Mouse (Mus musculus): ENCODE results near the gene Wnt3. TPM values are rescaled to one million over a fixed set of nuclear protein-coding genes. Genes with fewer than 3 reads are reported as not detected.

The Wnt3 gene
- total and polyA plus RNA-seq, 3 experiments: 0.04 TPM; not detected in 2

- in situ Hi-C loops (cut with MboI; ENCODE audit: low pct_ligation_motif_present, low pct_unique_long_range_greater_than_20kb, low sequenced_read_pairs) (no loop called here), dilution Hi-C loops (cut with MboI; ENCODE audit: extremely low pct_ligation_motif_present, extremely low pct_unique_long_range_greater_than_20kb, low sequenced_read_pairs) (no loop called here)
- TF ChIP-seq ELF1 (IDR thresholded peaks at IDR 0.05; ENCODE audit: low read depth, low read length): no peak
- TF ChIP-seq ZMIZ1 (IDR thresholded peaks at IDR 0.05; ENCODE audit: low read depth, low read length): no peak
- no peak for TF ChIP-seq RAD21 (IDR thresholded peaks at IDR 0.05; ENCODE audit: low read depth, low read length)
- no peak for TF ChIP-seq SIN3A (IDR thresholded peaks at IDR 0.05; ENCODE audit: low read length)
- TF ChIP-seq NRF1 (IDR thresholded peaks at IDR 0.05; ENCODE audit: low read depth, low read length): no peak
- no peak for TF ChIP-seq IRF4 (IDR thresholded peaks at IDR 0.05; ENCODE audit: low read depth, low read length)
- TF ChIP-seq KAT2A (IDR thresholded peaks at IDR 0.05; ENCODE audit: insufficient replicate concordance, low read length): no peak
- no peak for TF ChIP-seq SMC3 (IDR thresholded peaks at IDR 0.05; ENCODE audit: low read depth, low read length)
- no peak for TF ChIP-seq NELFE (IDR thresholded peaks at IDR 0.05; ENCODE audit: low read depth, low read length)
- Histone ChIP-seq H3K27me3 (replicated peaks) (no peaks in the 10 kb centered on the region), H3K9ac (ENCODE audit: insufficient read depth, low read depth) (no peak overlapping the region), H3K27ac (ENCODE audit: insufficient read depth, low read depth) (no peak overlapping the region), H3K9me3 (replicated peaks; ENCODE audit: low read length) (no peaks in the 10 kb centered on the region), H3K4me2 (ENCODE audit: insufficient read depth, low read depth, poor library complexity, severe bottlenecking) (no peak overlapping the region), H3K4me1 (ENCODE audit: control insufficient read depth in 1 of 2, insufficient read depth in 2 of 2) (peaks cover 0 to 11% of the 10 kb centered on the region in 2 experiments; a peak in 1 of 4 replicates), H3K4me3 (replicated peaks in 1 of 3; ENCODE audit: low read depth in 2 of 3, low read length in 2 of 3, poor library complexity in 1 of 3) (no peak overlapping the region), H3K79me2 (replicated peaks; ENCODE audit: control insufficient read depth, extremely low read depth, insufficient read depth, poor library complexity, severe bottlenecking) (no peaks in the 10 kb centered on the region), H3K36me3 (replicated peaks in 1 of 2; ENCODE audit: control insufficient read depth in 1 of 2, insufficient read depth in 1 of 2, low read length in 1 of 2) (peaks cover 38 to 90% of the 10 kb centered on the region in 2 experiments)
- DNase-seq (ENCODE audit: extremely low read depth): no peak
Observed at GRCm38 (mm10) chr11:103852590-103853283, 78.8 kb downstream of the Wnt3 start.

- Histone ChIP-seq H3K27ac (ENCODE audit: insufficient read depth, low read depth) (no peak overlapping the region), H3K79me2 (replicated peaks; ENCODE audit: control insufficient read depth, extremely low read depth, insufficient read depth, poor library complexity, severe bottlenecking) (no peaks in the 10 kb centered on the region), H3K9ac (ENCODE audit: insufficient read depth, low read depth) (no peak overlapping the region), H3K27me3 (replicated peaks) (no peaks in the 10 kb centered on the region), H3K36me3 (replicated peaks in 1 of 2; ENCODE audit: control insufficient read depth in 1 of 2, insufficient read depth in 1 of 2, low read length in 1 of 2) (peaks cover 40 to 90% of the 10 kb centered on the region in 2 experiments), H3K4me2 (ENCODE audit: insufficient read depth, low read depth, poor library complexity, severe bottlenecking) (no peak overlapping the region), H3K9me3 (replicated peaks; ENCODE audit: low read length) (no peaks in the 10 kb centered on the region), H3K4me1 (ENCODE audit: control insufficient read depth in 1 of 2, insufficient read depth in 2 of 2) (peaks cover 0 to 11% of the 10 kb centered on the region in 2 experiments; a peak in 1 of 4 replicates), H3K4me3 (replicated peaks in 1 of 3; ENCODE audit: low read depth in 2 of 3, low read length in 2 of 3, poor library complexity in 1 of 3) (no peak overlapping the region)
- DNase-seq (ENCODE audit: extremely low read depth): no peak
- in situ Hi-C loops (cut with MboI; ENCODE audit: low pct_ligation_motif_present, low pct_unique_long_range_greater_than_20kb, low sequenced_read_pairs) (no loop called here), dilution Hi-C loops (cut with MboI; ENCODE audit: extremely low pct_ligation_motif_present, extremely low pct_unique_long_range_greater_than_20kb, low sequenced_read_pairs) (no loop called here)
- TF ChIP-seq GABPA (IDR thresholded peaks at IDR 0.05; ENCODE audit: insufficient replicate concordance, low read depth, low read length) (no peak), BHLHE40 (IDR thresholded peaks at IDR 0.05; ENCODE audit: low read depth, low read length) (no peak), USF1 (IDR thresholded peaks at IDR 0.05; ENCODE audit: low read depth, low read length) (no peak), UBTF (IDR thresholded peaks at IDR 0.05; ENCODE audit: low read depth, low read length) (no peak), SMC3 (IDR thresholded peaks at IDR 0.05; ENCODE audit: low read depth, low read length) (no peak), MAX (IDR thresholded peaks at IDR 0.05; ENCODE audit: low read length) (no peak), NRF1 (IDR thresholded peaks at IDR 0.05; ENCODE audit: low read depth, low read length) (no peak), HCFC1 (IDR thresholded peaks at IDR 0.05; ENCODE audit: low read depth, low read length) (no peak), CHD2 (IDR thresholded peaks at IDR 0.05; ENCODE audit: low read length) (no peak), POLR2AphosphoS2 (IDR thresholded peaks at IDR 0.05; ENCODE audit: low read depth, low read length) (no peak), TBP (conservative IDR thresholded peaks at IDR 0.05; ENCODE audit: low read depth, low read length) (no peak), MXI1 (IDR thresholded peaks at IDR 0.05; ENCODE audit: low read depth, low read length) (no peak)
Observed at GRCm38 (mm10) chr11:103853284-103853920, 79.5 kb downstream of the Wnt3 start.
